ENCODE assay signal across 15 mouse cellular contexts in the genomic region with DNA sequence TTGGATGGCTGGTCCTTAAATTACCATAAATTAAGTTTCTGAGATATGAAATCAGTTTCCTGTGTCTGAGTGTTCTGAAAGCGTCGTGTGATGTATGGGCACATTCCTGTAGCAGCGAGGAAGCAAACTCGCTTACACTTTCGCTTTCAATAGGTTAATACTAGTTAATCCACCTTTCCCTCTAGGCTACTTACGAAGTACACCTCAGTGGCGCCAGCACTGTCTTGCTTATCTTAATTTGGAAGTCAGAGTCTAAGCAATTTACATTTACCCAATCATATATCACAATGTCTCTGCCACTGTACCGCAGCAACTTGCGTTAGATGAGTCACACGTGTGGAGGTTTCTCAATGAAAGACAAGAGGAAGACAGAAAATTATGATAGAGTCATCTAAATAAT. TPM values are rescaled to one million over a fixed set of nuclear protein-coding genes. Genes with fewer than 3 reads are reported as not detected.
A peak's percentile ranks its signal among the peaks of the same experiment; 100 is the strongest.
DNase-seq lines count a peak whose midpoint lies in the region; ATAC-seq and TF ChIP-seq lines count a peak whose summit lies in the region.
"Had no signal": no experiment of that assay in that cellular context is flagged by ENCODE, and none has a peak within 500 bp of the region (broad histone marks: within the 10 kb centered on the region; RNA-seq: fewer than 3 reads in every experiment).

No protein-coding gene starts in this region.

- H3K9ac ChIP-seq in liver, adult 2 months (ENCODE audit: low read depth, low read length), result no peak overlapping the region
- H3K9ac ChIP-seq in liver, embryonic 12.5 days, result no peak overlapping the region
- H3K9ac ChIP-seq in MEL (ENCODE audit: control insufficient read depth, low read depth, low read length, poor library complexity, severe bottlenecking), result peak overlapping the region; percentile 5; the same call in 1 of the 2 replicates
- H3K9ac ChIP-seq in forebrain, embryonic 12.5 days, result no peak overlapping the region
- H3K9ac ChIP-seq: neural tube, embryonic 12.5 days had no signal

- H3K36me3 ChIP-seq in liver, adult 2 months (ENCODE audit: control insufficient read depth, insufficient read depth, low read length), result no peaks in the 10 kb centered on the region
- no peaks in the 10 kb centered on the region for H3K36me3 ChIP-seq in liver, embryonic 12.5 days
- peaks cover 0 to 3% of the 10 kb centered on the region in 2 experiments; a peak in 1 of 4 replicates for H3K36me3 ChIP-seq in MEL (ENCODE audit: control insufficient read depth in 1 of 2, insufficient read depth in 2 of 2, low read length in 2 of 2)
- H3K36me3 ChIP-seq in forebrain, embryonic 12.5 days (replicated peaks), result no peaks in the 10 kb centered on the region
- H3K36me3 ChIP-seq: forebrain, embryonic 10.5 days; neural tube, embryonic 12.5 days had no signal

- H3K27me3 ChIP-seq in liver, adult 2 months (ENCODE audit: control insufficient read depth, insufficient read depth, low read length), result no peaks in the 10 kb centered on the region
- no peaks in the 10 kb centered on the region for H3K27me3 ChIP-seq in liver, embryonic 12.5 days (replicated peaks)
- H3K27me3 ChIP-seq in MEL (ENCODE audit: control insufficient read depth in 1 of 2, insufficient read depth in 2 of 2, low read length in 2 of 2), result no peaks in the 10 kb centered on the region; a peak in 1 of 4 replicates
- H3K27me3 ChIP-seq in forebrain, embryonic 12.5 days, result no peaks in the 10 kb centered on the region
- H3K27me3 ChIP-seq: neural tube, embryonic 12.5 days had no signal

- no peak overlapping the region for H3K4me2 ChIP-seq in liver, embryonic 12.5 days
- H3K4me2 ChIP-seq in forebrain, embryonic 12.5 days, result no peak overlapping the region
- H3K4me2 ChIP-seq: neural tube, embryonic 12.5 days had no signal

- H3K4me1 ChIP-seq in liver, adult 2 months (ENCODE audit: control insufficient read depth, insufficient read depth, low read length), result no peaks in the 10 kb centered on the region
- H3K4me1 ChIP-seq in liver, embryonic 12.5 days, result no peaks in the 10 kb centered on the region
- H3K4me1 ChIP-seq in MEL (ENCODE audit: control insufficient read depth in 1 of 2, insufficient read depth in 2 of 2, low read length in 2 of 2), result peaks cover 0 to 7% of the 10 kb centered on the region in 2 experiments; a peak in 1 of 4 replicates
- no peaks in the 10 kb centered on the region for H3K4me1 ChIP-seq in forebrain, embryonic 12.5 days
- H3K4me1 ChIP-seq: forebrain, embryonic 10.5 days; neural tube, embryonic 12.5 days had no signal

- ATAC-seq in liver, embryonic 12.5 days, result no peak
- 0 out of 2 replicates have a peak, but pooled peaks have one; percentile 34 for ATAC-seq in neutrophil, adult 5-6 weeks (ENCODE audit: extremely low read depth, insufficient number of reproducible peaks, low FRiP score, poor library complexity, severe bottlenecking)
- no peak for ATAC-seq in forebrain, embryonic 12.5 days (ENCODE audit: low FRiP score)

- no peak for DNase-seq in liver, adult 2 months (ENCODE audit: extremely low read depth, low read depth, low spot score)
- DNase-seq in MEL (ENCODE audit: low read depth, low spot score), result peak; percentile 66
- DNase-seq in gonadal fat pad, adult 2 months (ENCODE audit: low read depth), result peak; percentile 57
- DNase-seq in layer of hippocampus, adult 11-12 months (ENCODE audit: low spot score), result no peak
- DNase-seq: cerebellum, postnatal 25 days; layer of hippocampus, postnatal 36 days; right cerebral cortex, postnatal 4 days had no signal

- H3K79me2 ChIP-seq in liver, adult 2 months (ENCODE audit: control insufficient read depth, insufficient read depth, low read length), result no peaks in the 10 kb centered on the region
- no peaks in the 10 kb centered on the region for H3K79me2 ChIP-seq in MEL (ENCODE audit: control insufficient read depth, insufficient read depth, low read length, poor library complexity)

- TF ChIP-seq CTCF in liver, adult 2 months (IDR thresholded peaks at IDR 0.05; ENCODE audit: low read depth, low read length), result no peak
- no peak for TF ChIP-seq CTCF in MEL (IDR thresholded peaks at IDR 0.05 in 2 of 3, conservative IDR thresholded peaks at IDR 0.05 in 1 of 3; ENCODE audit: control insufficient read depth in 1 of 3, insufficient read depth in 1 of 3, low read depth in 2 of 3, low read length in 3 of 3, poor library complexity in 1 of 3, severe bottlenecking in 1 of 3)

- H3K9me3 ChIP-seq in liver, embryonic 12.5 days (replicated peaks), result no peaks in the 10 kb centered on the region
- H3K9me3 ChIP-seq in MEL (replicated peaks; ENCODE audit: insufficient read depth, low read length), result no peaks in the 10 kb centered on the region
- no peaks in the 10 kb centered on the region for H3K9me3 ChIP-seq in forebrain, embryonic 12.5 days
- H3K9me3 ChIP-seq: forebrain, embryonic 10.5 days; neural tube, embryonic 12.5 days had no signal

- H3K27ac ChIP-seq in liver, adult 2 months (replicated peaks; ENCODE audit: insufficient read depth, low read depth, low read length), result no peak overlapping the region
- H3K27ac ChIP-seq in liver, embryonic 12.5 days, result no peak overlapping the region
- H3K27ac ChIP-seq in MEL (ENCODE audit: control insufficient read depth, low read depth, low read length), result no peak overlapping the region
- no peak overlapping the region for H3K27ac ChIP-seq in forebrain, embryonic 12.5 days
- H3K27ac ChIP-seq: forebrain, embryonic 10.5 days; neural tube, embryonic 12.5 days had no signal

- TF ChIP-seq RAD21 in MEL (IDR thresholded peaks at IDR 0.05; ENCODE audit: low read depth, low read length), result no peak

- 66% methylated on average over 10 of the region's 10 CpGs for WGBS in liver, adult 2 months
- WGBS in liver, embryonic 12.5 days (ENCODE audit: insufficient replicate concordance), result 65% methylated on average over 10 of the region's 10 CpGs
- WGBS in forebrain, embryonic 12.5 days, result 90% methylated on average over 10 of the region's 10 CpGs

- no peak for TF ChIP-seq EP300 in MEL (IDR thresholded peaks at IDR 0.05; ENCODE audit: low read depth in 1 of 2, low read length in 2 of 2)

- H3K4me3 ChIP-seq in liver, adult 2 months (ENCODE audit: insufficient read depth, low read depth, low read length), result peak overlapping the region; percentile 23; the same call in 1 of the 2 replicates
- no peak overlapping the region for H3K4me3 ChIP-seq in liver, embryonic 12.5 days
- H3K4me3 ChIP-seq in MEL (ENCODE audit: control insufficient read depth in 1 of 2, insufficient read depth in 1 of 2, low read depth in 2 of 2, low read length in 2 of 2), result peak overlapping the region; percentile 45 to 68
- no peak overlapping the region for H3K4me3 ChIP-seq in forebrain, embryonic 12.5 days (replicated peaks)
- H3K4me3 ChIP-seq: forebrain, embryonic 10.5 days; neural tube, embryonic 12.5 days had no signal

- TF ChIP-seq POLR2A in liver, adult 2 months (IDR thresholded peaks at IDR 0.05; ENCODE audit: extremely low read depth, insufficient read depth, low read length), result no peak
- TF ChIP-seq POLR2A in MEL (IDR thresholded peaks at IDR 0.05; ENCODE audit: control insufficient read depth in 1 of 2, insufficient read depth in 1 of 2, low read depth in 1 of 2, low read length in 2 of 2, poor library complexity in 1 of 2), result no peak

TF ChIP-seq in MEL, 35 proteins besides CTCF, POLR2A, EP300 and RAD21:
- TF ChIP-seq SMC3 (IDR thresholded peaks at IDR 0.05; ENCODE audit: low read depth, low read length) (0 out of 2 replicates have a peak, but pooled peaks have one; percentile 9), GATA1 (IDR thresholded peaks at IDR 0.05; ENCODE audit: low read depth, low read length) (peak; percentile 19; the same call in 1 of the 2 replicates), KAT2A (conservative IDR thresholded peaks at IDR 0.05; ENCODE audit: low read depth, low read length) (no peak), ELF1 (IDR thresholded peaks at IDR 0.05; ENCODE audit: low read depth, low read length) (no peak), POLR2AphosphoS5 (IDR thresholded peaks at IDR 0.05; ENCODE audit: borderline replicate concordance, low read depth, low read length) (no peak), MXI1 (IDR thresholded peaks at IDR 0.05; ENCODE audit: low read depth, low read length) (0 out of 2 replicates have a peak, but pooled peaks have one; percentile 18)
TF ChIP-seq in MEL: peak in this region for 3.

RNA-seq across cellular contexts. Expression of gene Lrrc72, which starts 36.3 kb away (rescaled TPM):
- not detected in 2 replicates for total RNA-seq in liver, adult 2 months (2014; rRNA removed)
- not detected in 2 replicates for polyA plus RNA-seq in liver, adult 2 months (2012; rRNA removed)
- polyA plus RNA-seq in liver, embryonic 12.5 days (2016; fragmentation: Nextera tagmentation; extraction: Ambion mirVana), result not detected in 2 replicates
- total RNA-seq in MEL (2012; rRNA removed), result not detected in 2 replicates
- not detected for polyA plus RNA-seq in MEL (2012; ENCODE audit: insufficient read depth in 1 of 2, insufficient read length in 2 of 2, low read depth in 1 of 2, low replicate concordance in 2 of 2, missing spikeins in 1 of 2)
- 0.16 TPM in 1 of 2 replicates, not detected in the other for polyA plus RNA-seq in gonadal fat pad, adult 2 months (2012; rRNA removed)
- not detected in 2 replicates for total RNA-seq in neutrophil, adult 5-6 weeks (2017)
- not detected in 2 replicates for polyA plus RNA-seq in forebrain, embryonic 12.5 days (2016; fragmentation: Nextera tagmentation; extraction: Ambion mirVana)
- total RNA-seq: heart, postnatal 25 days; layer of hippocampus, postnatal 36 days had no signal
- polyA plus RNA-seq: brain, embryonic 14.5 days; forebrain, embryonic 10.5 days; liver, embryonic 16.5 days; neural tube, embryonic 12.5 days had no signal

RNA-seq across cellular contexts. Expression of gene Bzw2, which starts 59.0 kb away (rescaled TPM):
- 7.5 and 8.5 TPM in 2 replicates for total RNA-seq in liver, adult 2 months (2014; rRNA removed)
- 2.4 and 2.5 TPM in 2 replicates for polyA plus RNA-seq in liver, adult 2 months (2012; rRNA removed)
- polyA plus RNA-seq in liver, embryonic 12.5 days (2016; fragmentation: Nextera tagmentation; extraction: Ambion mirVana), result 99.4 and 103 TPM in 2 replicates
- total RNA-seq in MEL (2012; rRNA removed), result 141 and 155 TPM in 2 replicates
- polyA plus RNA-seq in MEL (2012; ENCODE audit: insufficient read depth in 1 of 2, insufficient read length in 2 of 2, low read depth in 1 of 2, low replicate concordance in 2 of 2, missing spikeins in 1 of 2), result 100 to 1,000 TPM; 157 to 170 TPM
- 12.5 and 13.0 TPM in 2 replicates for polyA plus RNA-seq in gonadal fat pad, adult 2 months (2012; rRNA removed)
- 12.7 and 20.3 TPM in 2 replicates for total RNA-seq in neutrophil, adult 5-6 weeks (2017)
- 309 and 332 TPM in 2 replicates for polyA plus RNA-seq in forebrain, embryonic 12.5 days (2016; fragmentation: Nextera tagmentation; extraction: Ambion mirVana)

RNA-seq across cellular contexts. Expression of gene Ankmy2, which starts 60.0 kb away (rescaled TPM):
- 6.5 and 7.9 TPM in 2 replicates for total RNA-seq in liver, adult 2 months (2014; rRNA removed)
- 2.6 and 3.4 TPM in 2 replicates for polyA plus RNA-seq in liver, adult 2 months (2012; rRNA removed)
- polyA plus RNA-seq in liver, embryonic 12.5 days (2016; fragmentation: Nextera tagmentation; extraction: Ambion mirVana), result 12.7 and 13.6 TPM in 2 replicates
- 14.2 and 15.3 TPM in 2 replicates for total RNA-seq in MEL (2012; rRNA removed)
- 10 to 100 TPM in 1 of 2 experiments, not detected in 1; 14.3 TPM for polyA plus RNA-seq in MEL (2012; ENCODE audit: insufficient read depth in 1 of 2, insufficient read length in 2 of 2, low read depth in 1 of 2, low replicate concordance in 2 of 2, missing spikeins in 1 of 2)
- polyA plus RNA-seq in gonadal fat pad, adult 2 months (2012; rRNA removed), result 13.6 and 16.4 TPM in 2 replicates
- 15.5 and 16.6 TPM in 2 replicates for total RNA-seq in neutrophil, adult 5-6 weeks (2017)
- polyA plus RNA-seq in forebrain, embryonic 12.5 days (2016; fragmentation: Nextera tagmentation; extraction: Ambion mirVana), result 32.1 and 34.2 TPM in 2 replicates

Comparison
In these comparisons a context has a peak if more than half of its experiments do, and no peak if none do; other contexts are left out.
1. H3K4me3 ChIP-seq: peak in liver, adult 2 months (single experiment) and MEL (2 of 2); none in liver, embryonic 12.5 days (single experiment) and forebrain, embryonic 12.5 days (single experiment).
2. DNase-seq: peak in MEL (single experiment) and gonadal fat pad, adult 2 months (single experiment); none in liver, adult 2 months (single experiment) and layer of hippocampus, adult 11-12 months (single experiment).